Mouse (Mus musculus) T-helper 1 cell (primary cell): Measurements from ENCODE around the gene E130114P18Rik.

Experiments
- in situ Hi-C: fragments of 300-600 bp; cut with MboI, MseI; formaldehyde crosslinking; loops from one replicate; pipeline ENCODE4 v1.15.1; 2025; ENCODE audit warnings: high pct_unique_total_duplicates

E130114P18Rik gene

GRCm38 (mm10) chr4:97757207-97757977 is 20.5 kb downstream of the E130114P18Rik start:
- in situ Hi-C loops: loop anchor here (10.0 kb wide), 2 partner anchors 477 to 627 kb away; partner anchors contain the start of gene Tm2d1

GRCm38 (mm10) chr4:97754241-97754640 is 23.6 kb downstream of the E130114P18Rik start:
- in situ Hi-C loops: loop anchor here (5.0 to 10.0 kb wide), 4 partner anchors 353 to 631 kb away; partner anchors contain the start of gene Tm2d1

- in situ Hi-C loops: loop anchor here (5.0 to 10.0 kb wide), 4 partner anchors 354 to 631 kb away; partner anchors contain the start of gene Tm2d1
Observed at GRCm38 (mm10) chr4:97753521-97753920, 24.4 kb downstream of the E130114P18Rik start.

- in situ Hi-C loops: loop anchor here (5.0 to 10.0 kb wide), 4 partner anchors 355 to 632 kb away; partner anchors contain the start of gene Tm2d1
Observed at GRCm38 (mm10) chr4:97752276-97753010, 25.4 kb downstream of the E130114P18Rik start.

GRCm38 (mm10) chr4:97751483-97752251 is 26.2 kb downstream of the E130114P18Rik start:
- in situ Hi-C loops: loop anchor here (5.0 to 10.0 kb wide), 4 partner anchors 356 to 633 kb away; partner anchors contain the start of gene Tm2d1

- in situ Hi-C loops: loop anchor here (5.0 to 10.0 kb wide), 4 partner anchors 356 to 634 kb away; partner anchors contain the start of gene Tm2d1
Observed at GRCm38 (mm10) chr4:97751030-97751482, 26.8 kb downstream of the E130114P18Rik start.

- in situ Hi-C loops: loop anchor here (5.0 to 10.0 kb wide), 4 partner anchors 357 to 634 kb away; partner anchors contain the start of gene Tm2d1
Observed at GRCm38 (mm10) chr4:97750401-97750800, 27.5 kb downstream of the E130114P18Rik start.

- in situ Hi-C loops: no loop called here
Observed at GRCm38 (mm10) chr4:97746106-97746900, 31.6 kb downstream of the E130114P18Rik start.

- in situ Hi-C loops: no loop called here
Observed at GRCm38 (mm10) chr4:97745296-97746105, 32.4 kb downstream of the E130114P18Rik start.

- in situ Hi-C loops: no loop called here
Observed at GRCm38 (mm10) chr4:97743932-97744331, 33.9 kb downstream of the E130114P18Rik start.

- in situ Hi-C loops: no loop called here
Observed at GRCm38 (mm10) chr4:97733392-97733791, 44.5 kb downstream of the E130114P18Rik start.

- in situ Hi-C loops: no loop called here
Observed at GRCm38 (mm10) chr4:97730416-97730815, 47.5 kb downstream of the E130114P18Rik start.

GRCm38 (mm10) chr4:97729999-97730398 is 47.9 kb downstream of the E130114P18Rik start:
- in situ Hi-C loops: loop anchor here (10.0 kb wide), 1 partner anchor 165 kb away; no protein-coding TSS in a partner anchor

GRCm38 (mm10) chr4:97728520-97728919 is 49.4 kb downstream of the E130114P18Rik start:
- in situ Hi-C loops: loop anchor here (10.0 kb wide), 1 partner anchor 164 kb away; no protein-coding TSS in a partner anchor

- in situ Hi-C loops: loop anchor here (10.0 to 25.0 kb wide), 2 partner anchors 159 to 1011 kb away; no protein-coding TSS in a partner anchor
Observed at GRCm38 (mm10) chr4:97723374-97723773, 54.5 kb downstream of the E130114P18Rik start.

GRCm38 (mm10) chr4:97722666-97723065 is 55.2 kb downstream of the E130114P18Rik start:
- in situ Hi-C loops: loop anchor here (10.0 to 25.0 kb wide), 2 partner anchors 158 to 1010 kb away; no protein-coding TSS in a partner anchor

- in situ Hi-C loops: loop anchor here (25.0 kb wide), 1 partner anchor 1002 kb away; no protein-coding TSS in a partner anchor
Observed at GRCm38 (mm10) chr4:97714616-97715015, 63.3 kb downstream of the E130114P18Rik start.

GRCm38 (mm10) chr4:97714101-97714615 is 63.7 kb downstream of the E130114P18Rik start:
- in situ Hi-C loops: loop anchor here (25.0 kb wide), 1 partner anchor 1002 kb away; no protein-coding TSS in a partner anchor

GRCm38 (mm10) chr4:97712547-97712946 is 65.3 kb downstream of the E130114P18Rik start:
- in situ Hi-C loops: loop anchor here (25.0 kb wide), 1 partner anchor 1000 kb away; no protein-coding TSS in a partner anchor
